Mouse (Mus musculus) telencephalon, adult 2 months (tissue): ENCODE measurements around the gene Teddm1b.
A peak's percentile ranks its signal among the peaks of the same experiment; 100 is the strongest.
"Not testable (repeated sequence)": the region's sequence is repeated elsewhere in the genome, so short reads cannot be mapped to it uniquely, and the experiment has no call there.

ENCODE experiments used
- DNase-seq: peaks from one replicate; pipeline ENCODE4 v3.0.0-alpha.2; 2011; ENCODE audit warnings: low read depth, low spot score

The Teddm1b gene

GRCm38 (mm10) chr1:153874045-153874444 is at the start of gene Teddm1b:
Gene Teddm1b, plus strand, starts transcription at chr1:153874345.
- DNase-seq = no peak

- no peak for DNase-seq
These were observed 43.4 kb upstream of the Teddm1b start for GRCm38 (mm10) chr1:153830746-153831145.

- no peak for DNase-seq
These were observed 38.1 kb upstream of the Teddm1b start for GRCm38 (mm10) chr1:153836036-153836435.

- no peak for DNase-seq
These were observed 31.9 kb upstream of the Teddm1b start for GRCm38 (mm10) chr1:153842121-153842740.

- DNase-seq = no peak
These were observed 30.1 kb upstream of the Teddm1b start, which contains the start of gene Rgsl1 for GRCm38 (mm10) chr1:153844042-153844441. Gene Rgsl1, minus strand, starts transcription at chr1:153844142.

- no peak for DNase-seq
These were observed 27.7 kb upstream of the Teddm1b start for GRCm38 (mm10) chr1:153846420-153846819.

- DNase-seq = peak; percentile 17
These were observed 27.3 kb upstream of the Teddm1b start for GRCm38 (mm10) chr1:153846867-153847266.

- DNase-seq = not testable (repeated sequence)
These were observed 21.4 kb upstream of the Teddm1b start for GRCm38 (mm10) chr1:153852696-153853095.

GRCm38 (mm10) chr1:153855946-153856345 is 18.2 kb upstream of the Teddm1b start:
- DNase-seq = no peak

- DNase-seq = not testable (repeated sequence)
These were observed 6.2 kb downstream of the Teddm1b start for GRCm38 (mm10) chr1:153880391-153880790.

GRCm38 (mm10) chr1:153886024-153886633 is 12.0 kb downstream of the Teddm1b start:
- DNase-seq = no peak

- no peak for DNase-seq
These were observed 16.0 kb downstream of the Teddm1b start for GRCm38 (mm10) chr1:153890121-153890520.

- DNase-seq = no peak
These were observed 17.3 kb downstream of the Teddm1b start, which contains the start of gene Teddm1a for GRCm38 (mm10) chr1:153891442-153891841. Gene Teddm1a, plus strand, starts transcription at chr1:153891742.

GRCm38 (mm10) chr1:153893746-153894145 is 19.6 kb downstream of the Teddm1b start:
- DNase-seq = no peak

- DNase-seq = no peak
These were observed 20.2 kb downstream of the Teddm1b start for GRCm38 (mm10) chr1:153894201-153894893.

GRCm38 (mm10) chr1:153894979-153895378 is 20.8 kb downstream of the Teddm1b start:
- DNase-seq = peak; percentile 71

GRCm38 (mm10) chr1:153897196-153897595 is 23.1 kb downstream of the Teddm1b start:
- no peak for DNase-seq

GRCm38 (mm10) chr1:153898989-153899730 is 25.0 kb downstream of the Teddm1b start:
- no peak for DNase-seq

- DNase-seq = peak; percentile 91
These were observed 25.7 kb downstream of the Teddm1b start, which contains the start of the genes Glul and Teddm2 for GRCm38 (mm10) chr1:153899731-153900380. Gene Glul, plus strand, starts transcription at chr1:153899944. Gene Teddm2, minus strand, starts transcription at chr1:153900228.

GRCm38 (mm10) chr1:153900381-153900780 is 26.2 kb downstream of the Teddm1b start:
- DNase-seq = no peak
